Mouse (Mus musculus) cerebellum, postnatal 14 days (tissue): ENCODE results near the gene 5430427O19Rik.

Experiments
- DNase-seq, 2 experiments: peaks; one replicate each; pipeline ENCODE4 v3.0.0; 2021; ENCODE audit warnings: mixed read lengths in 2 of 2

Gene 5430427O19Rik

GRCm38 (mm10) chrX:85869914-85870483 is at the start of gene 5430427O19Rik:
5430427O19Rik (plus strand) TSS chrX:85870354.
- no peak for DNase-seq

GRCm38 (mm10) chrX:85827719-85828453 is 42.3 kb upstream of the 5430427O19Rik start:
- no peak for DNase-seq

DNA sequence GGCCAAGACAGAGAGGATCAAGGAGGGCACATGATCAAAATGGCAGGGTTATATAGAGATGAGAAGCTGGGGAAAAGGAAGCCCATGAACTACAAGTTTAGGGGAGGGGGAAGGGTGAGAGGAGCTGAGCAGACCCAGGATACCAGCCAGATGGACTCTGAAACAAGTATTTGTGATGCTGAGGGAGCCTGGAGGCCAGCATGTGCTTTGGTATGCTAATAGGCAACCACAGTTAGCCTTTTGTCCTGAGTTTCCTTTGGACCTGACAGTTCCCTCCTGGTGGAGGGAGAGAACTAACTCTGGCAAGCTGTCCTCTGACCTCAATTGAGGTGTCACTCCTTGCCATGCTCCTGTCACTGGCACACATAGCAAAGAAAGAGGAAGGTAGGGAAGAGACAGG is 41.2 kb upstream of the 5430427O19Rik start:
- DNase-seq: no peak

DNA sequence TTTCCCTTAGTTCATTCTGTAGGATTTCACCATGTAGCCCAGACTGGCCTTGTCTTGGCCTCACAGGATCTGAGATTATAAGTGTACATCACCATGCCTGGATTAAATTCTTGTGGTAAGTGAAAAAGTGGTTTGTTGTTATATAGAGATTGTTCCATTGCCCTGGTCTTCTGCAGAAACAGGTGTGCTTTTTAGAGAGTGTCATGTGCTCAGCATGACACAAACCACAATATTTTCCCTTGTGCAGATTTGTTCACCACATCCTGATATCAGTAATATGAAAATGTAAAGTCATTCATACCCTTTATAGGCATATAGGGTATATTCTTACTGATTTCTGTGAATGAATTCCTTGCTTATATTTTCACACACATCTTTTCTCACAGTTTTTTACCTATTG is 31.0 kb upstream of the 5430427O19Rik start:
- DNase-seq: no peak

DNA sequence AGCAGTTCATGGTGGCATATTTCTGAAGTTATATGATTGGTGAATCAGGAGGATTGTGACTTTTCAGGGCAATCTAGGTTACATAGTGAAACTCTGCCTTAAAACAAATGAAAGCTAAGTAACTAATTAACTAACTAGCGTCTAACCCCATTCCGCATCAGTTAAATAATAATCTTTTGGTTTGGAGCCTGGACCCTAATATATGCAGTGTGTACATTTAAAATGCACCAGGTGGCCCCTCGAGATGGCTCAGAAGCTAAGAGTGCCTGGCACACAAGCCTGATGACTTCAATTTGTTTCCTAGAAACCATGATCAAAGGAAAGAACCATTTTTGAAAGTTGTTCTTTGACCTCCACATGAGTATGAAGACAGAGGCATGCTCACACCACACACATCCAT is 14.2 kb upstream of the 5430427O19Rik start:
- no peak for DNase-seq

DNA sequence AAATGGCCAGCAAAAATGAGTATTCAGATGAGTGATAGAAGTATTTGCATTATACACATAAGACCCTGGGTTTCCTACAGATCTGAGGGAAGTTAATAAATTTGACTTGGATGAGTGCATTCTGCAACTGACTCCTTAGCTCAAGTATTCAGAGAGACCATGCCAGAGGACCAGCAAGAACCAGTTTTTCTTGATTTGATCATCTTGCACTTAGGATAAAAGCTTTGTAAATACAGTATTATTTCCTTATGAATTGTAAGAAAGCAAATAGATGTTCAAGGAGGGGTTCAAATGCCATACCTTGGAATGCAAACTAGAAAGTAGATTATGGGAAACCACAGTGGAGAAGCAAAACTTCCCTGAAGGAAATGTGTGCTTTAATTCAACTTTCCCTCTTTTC is 13.0 kb upstream of the 5430427O19Rik start:
- no peak for DNase-seq

DNA sequence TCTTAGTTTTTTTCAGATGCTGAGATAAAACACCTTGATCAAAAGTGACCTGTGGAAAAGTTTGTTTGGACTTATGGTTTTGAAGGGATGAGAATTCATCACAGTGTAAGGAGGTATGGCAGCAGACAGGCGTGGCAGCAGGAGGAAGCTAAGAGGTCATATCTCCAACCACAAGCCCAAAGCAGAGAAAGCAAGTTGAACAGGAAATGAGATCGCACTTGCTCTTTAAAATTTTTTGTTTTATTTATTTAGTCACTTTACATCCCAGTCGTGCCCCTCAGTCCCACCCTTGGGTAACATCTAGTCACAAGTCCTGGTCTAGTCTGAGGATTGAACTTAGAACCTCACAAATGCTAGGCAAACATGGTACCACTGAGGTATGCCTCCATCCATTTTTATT is 2.1 kb upstream of the 5430427O19Rik start:
- DNase-seq: no peak

DNA sequence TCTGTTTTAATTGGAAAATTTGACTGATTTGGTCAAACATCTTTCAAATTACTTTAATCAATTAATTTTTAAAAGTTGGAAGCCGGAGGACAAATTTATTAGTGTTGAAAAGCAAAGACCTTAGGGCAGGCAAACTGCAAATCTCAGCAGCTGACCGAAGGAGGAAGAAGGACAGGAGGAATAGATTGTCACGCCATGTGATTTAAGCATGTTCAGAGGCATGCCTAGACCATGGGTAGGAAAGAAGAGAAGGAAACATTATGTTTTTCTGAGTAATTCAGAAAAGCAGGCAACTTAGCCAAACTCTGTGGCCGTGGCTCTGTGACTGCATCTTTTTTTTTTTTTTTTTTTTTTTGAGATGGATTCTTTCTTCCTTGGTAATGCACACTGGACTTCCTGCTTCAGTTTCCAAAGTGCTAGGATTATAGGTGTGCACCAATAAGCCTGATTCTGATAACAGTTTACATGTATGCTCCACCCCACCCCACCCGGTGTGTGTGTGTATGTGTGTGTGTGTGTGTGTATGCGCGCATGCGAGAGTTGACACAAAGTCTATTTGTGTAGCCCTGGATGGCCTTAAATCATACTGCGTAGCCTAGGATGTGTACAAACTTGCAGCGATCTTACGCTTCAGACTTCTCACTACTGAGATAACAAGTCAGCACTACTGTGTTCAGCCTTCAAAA is 1.4 kb downstream of the 5430427O19Rik start:
- DNase-seq: no peak

DNA sequence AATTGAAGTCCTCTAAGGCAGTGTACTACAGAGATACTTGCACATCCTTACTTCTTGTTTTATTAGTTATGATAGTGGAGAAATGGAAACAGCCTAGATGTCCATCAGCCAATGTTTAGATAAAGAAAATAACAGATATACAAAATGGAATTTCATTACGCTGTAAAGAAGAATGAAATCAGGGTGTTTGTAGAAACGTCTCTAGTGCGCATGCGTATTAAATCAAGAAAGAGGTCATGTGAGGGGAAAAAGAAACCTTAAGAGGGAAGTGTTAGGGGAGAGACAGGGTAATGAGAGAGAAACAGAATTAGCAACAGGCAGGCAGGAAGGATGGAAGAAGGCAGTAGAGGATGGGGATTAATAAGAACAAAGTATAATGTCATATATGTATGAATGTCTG is 4.2 kb downstream of the 5430427O19Rik start:
- no peak for DNase-seq

GRCm38 (mm10) chrX:85875951-85876350 is 5.8 kb downstream of the 5430427O19Rik start:
- no peak for DNase-seq

- no peak for DNase-seq
Measured at GRCm38 (mm10) chrX:85877747-85878146, 7.6 kb downstream of the 5430427O19Rik start.

- no peak for DNase-seq
Measured at GRCm38 (mm10) chrX:85878293-85878692, 8.1 kb downstream of the 5430427O19Rik start.

DNA sequence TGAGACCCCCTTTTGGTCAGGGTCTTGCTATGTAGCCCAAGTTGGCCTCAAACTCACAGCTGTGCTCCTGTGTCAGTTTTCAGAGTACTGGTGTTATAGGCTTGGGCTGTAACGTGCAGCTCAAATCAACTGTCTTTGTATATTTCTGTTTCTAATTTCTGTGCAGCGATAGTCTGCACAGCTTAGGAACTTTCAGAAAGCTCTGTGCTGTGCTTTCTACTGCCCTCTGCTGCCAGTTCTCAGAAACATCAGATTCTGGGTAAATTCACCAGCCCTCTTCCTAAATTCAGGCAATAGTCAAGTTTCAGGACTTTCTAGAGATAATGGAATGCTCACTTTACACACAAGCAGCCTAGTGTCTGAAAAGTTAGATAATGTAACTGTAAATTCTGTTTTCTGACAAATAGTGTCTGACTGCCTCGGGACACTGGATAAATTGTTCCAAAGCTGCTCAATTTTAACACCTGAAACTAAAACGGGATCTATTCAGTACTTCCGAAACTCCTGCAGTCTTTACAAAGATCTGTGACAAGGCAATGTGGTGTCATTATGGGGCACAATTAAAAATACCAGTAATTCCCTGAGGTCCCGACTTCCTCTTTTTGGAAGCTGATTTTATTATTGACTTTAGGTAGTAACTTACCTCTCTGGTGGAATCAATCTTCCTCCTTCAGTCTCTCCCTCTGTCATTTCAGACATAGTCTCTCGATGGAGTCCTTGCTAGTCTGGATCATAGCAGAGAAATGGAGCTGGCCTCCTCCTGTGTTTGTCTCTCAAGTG is 9.2 kb downstream of the 5430427O19Rik start:
- DNase-seq: peak; percentile 32 to 35

DNA sequence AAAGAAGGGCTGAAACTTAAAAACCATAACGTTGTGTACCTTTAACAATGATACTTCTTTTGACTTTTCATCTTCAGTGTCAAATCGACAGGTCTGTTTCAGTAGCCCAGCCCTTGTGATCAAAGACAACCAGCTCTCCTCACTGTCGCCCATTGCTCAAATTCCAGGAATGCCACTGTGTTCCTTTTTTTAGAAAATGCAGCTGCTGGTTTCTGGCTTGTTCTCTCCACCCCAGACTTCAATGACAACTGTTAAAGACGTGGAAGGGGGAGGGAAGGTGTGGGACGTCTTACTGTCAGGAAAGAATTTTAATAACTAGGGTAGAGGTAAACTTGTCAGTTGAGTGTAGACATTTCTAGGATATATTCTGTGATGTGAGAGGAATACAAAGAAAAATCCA is 16.5 kb downstream of the 5430427O19Rik start:
- DNase-seq: no peak

GRCm38 (mm10) chrX:85901195-85901594 is 31.0 kb downstream of the 5430427O19Rik start:
- no peak for DNase-seq

DNA sequence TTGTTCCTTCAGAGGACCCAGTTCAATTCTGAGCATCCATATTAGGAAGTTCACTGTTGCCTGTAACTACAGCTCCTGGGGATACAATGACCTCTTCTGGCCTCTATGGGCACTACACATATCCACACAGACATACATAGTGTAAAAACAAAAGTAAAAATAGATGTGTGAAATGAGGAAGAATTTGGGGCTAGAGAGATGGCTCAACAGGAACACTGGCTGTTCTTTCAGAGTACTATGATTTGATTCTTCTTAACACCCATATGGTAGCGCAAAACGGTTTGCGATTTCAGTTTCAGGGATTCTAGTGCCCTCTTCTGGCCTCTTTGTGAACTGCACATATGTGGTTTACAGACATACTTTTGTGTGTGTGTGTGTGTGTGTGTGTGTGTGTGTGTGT is 48.9 kb downstream of the 5430427O19Rik start:
- DNase-seq: peak; percentile 16 to 32

DNA sequence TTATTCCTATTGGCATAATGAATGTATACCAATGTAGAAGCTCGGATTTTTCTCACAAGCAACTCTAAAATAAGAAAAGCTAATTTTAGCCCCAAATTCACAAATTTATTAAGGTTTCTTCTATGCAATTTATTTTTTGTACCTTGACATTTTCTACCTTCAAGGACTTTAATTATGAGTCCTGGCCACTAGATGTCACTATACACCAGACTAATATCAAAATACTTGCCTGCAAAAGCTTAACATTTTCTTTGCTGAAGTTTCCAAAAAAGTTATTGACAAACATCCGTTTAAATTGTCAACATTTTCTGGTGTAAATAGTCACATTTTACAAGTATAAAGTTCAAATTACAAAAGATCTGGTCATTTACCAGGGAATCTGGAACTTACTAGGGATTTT is 62.8 kb downstream of the 5430427O19Rik start:
- DNase-seq: peak in 1 of 2 experiments; percentile 12
